Mouse (Mus musculus): ENCODE measurements around the gene Capg. TPM values are rescaled to one million over a fixed set of nuclear protein-coding genes. Genes with fewer than 3 reads are reported as not detected.

Gene Capg
- polyA plus RNA-seq, 1 experiment from 2014 or later: 27.2 TPM

DNA sequence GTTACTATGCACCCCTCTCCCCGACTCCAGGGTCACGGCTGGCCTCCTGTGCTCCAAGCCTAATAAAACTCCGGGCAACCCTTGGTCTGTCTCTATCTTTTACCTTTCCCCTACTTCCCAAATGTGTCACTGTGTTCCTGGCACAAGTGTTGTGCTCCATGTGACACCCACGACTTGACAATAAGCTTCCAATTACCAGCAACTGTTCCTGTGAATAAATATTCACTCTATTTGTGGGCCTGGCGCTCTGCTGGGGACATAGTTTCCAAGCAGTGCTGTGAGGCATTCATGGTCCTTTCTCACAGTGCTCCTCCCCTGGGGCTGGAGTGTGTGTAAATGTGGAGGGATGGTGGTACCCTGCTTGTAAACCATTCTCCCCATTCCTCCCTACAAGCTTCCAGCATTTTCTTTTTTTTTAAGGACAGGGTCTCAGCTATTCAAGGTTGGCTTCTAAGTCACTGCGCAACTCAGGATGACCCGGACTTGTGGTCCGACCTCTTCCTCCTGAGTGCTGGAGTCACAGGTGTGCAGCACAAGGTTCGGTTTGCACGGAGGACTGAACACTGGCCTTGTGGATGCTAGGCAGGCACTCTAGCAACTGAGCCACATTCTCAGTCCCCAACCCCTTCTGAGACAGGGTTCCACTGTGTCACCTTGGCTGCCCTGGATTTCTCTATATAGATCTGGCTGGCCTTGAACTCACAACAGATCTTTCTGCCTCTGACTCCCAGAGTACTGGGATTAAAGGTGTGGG, 26.6 kb downstream of the Capg start:
- 82% methylated on average over 10 of the region's 10 CpGs for WGBS
- ATAC-seq (ENCODE audit: insufficient number of reproducible peaks, insufficient read depth, low FRiP score, low read depth): no peak
- Histone ChIP-seq H3K36me3 (ENCODE audit: control insufficient read depth, insufficient read depth, low read length) (peaks cover 39% of the 10 kb centered on the region; the same call in 1 of the 2 replicates), H3K27ac (replicated peaks in 1 of 2; ENCODE audit: control insufficient read depth in 1 of 2, insufficient read depth in 1 of 2, low read depth in 2 of 2, low read length in 2 of 2) (no peak overlapping the region), H3K9me3 (ENCODE audit: control insufficient read depth, low read length) (no peaks in the 10 kb centered on the region), H3K27me3 (ENCODE audit: control insufficient read depth, insufficient read depth, low read length) (no peaks in the 10 kb centered on the region), H3K9ac (ENCODE audit: low read length) (no peak overlapping the region), H3K4me3 (ENCODE audit: control insufficient read depth in 1 of 2, insufficient read depth in 1 of 2, low read depth in 1 of 2, low read length in 2 of 2) (no peak overlapping the region), H3K4me2 (ENCODE audit: low read length) (no peak overlapping the region), H3K4me1 (ENCODE audit: control insufficient read depth in 2 of 2, insufficient read depth in 2 of 2, low read length in 2 of 2) (0 out of 4 replicates have a peak, but pooled peaks cover 0 to 4% of the 10 kb centered on the region in 2 experiments)

DNA sequence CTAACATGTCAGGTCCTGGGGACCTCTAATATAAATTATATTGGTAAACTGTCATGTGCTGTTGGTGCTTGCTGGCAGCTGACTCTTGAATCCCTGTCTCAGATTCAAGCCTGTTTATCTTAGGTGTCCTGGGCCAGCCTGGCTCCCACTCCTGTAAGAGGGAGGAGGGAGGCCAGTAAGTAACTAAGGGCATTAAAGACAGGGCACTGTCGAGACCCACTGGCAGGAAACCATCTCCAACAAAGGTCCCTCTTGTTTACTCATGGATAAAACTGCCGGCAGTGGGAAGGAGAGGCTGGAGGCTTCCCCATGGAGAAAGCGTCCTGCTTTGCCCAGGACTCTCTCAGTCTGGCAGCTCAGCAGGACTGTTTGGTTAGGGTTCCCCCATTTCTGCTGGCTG, 27.6 kb downstream of the Capg start:
- ATAC-seq (ENCODE audit: insufficient number of reproducible peaks, insufficient read depth, low FRiP score, low read depth): no peak
- Histone ChIP-seq H3K27me3 (ENCODE audit: control insufficient read depth, insufficient read depth, low read length) (no peaks in the 10 kb centered on the region), H3K4me1 (ENCODE audit: control insufficient read depth in 2 of 2, insufficient read depth in 2 of 2, low read length in 2 of 2) (no peaks in the 10 kb centered on the region), H3K27ac (replicated peaks in 1 of 2; ENCODE audit: control insufficient read depth in 1 of 2, insufficient read depth in 1 of 2, low read depth in 2 of 2, low read length in 2 of 2) (no peak overlapping the region), H3K36me3 (ENCODE audit: control insufficient read depth, insufficient read depth, low read length) (peaks cover 41% of the 10 kb centered on the region; the same call in 1 of the 2 replicates), H3K9me3 (ENCODE audit: control insufficient read depth, low read length) (no peaks in the 10 kb centered on the region), H3K4me3 (ENCODE audit: control insufficient read depth in 1 of 2, insufficient read depth in 1 of 2, low read depth in 1 of 2, low read length in 2 of 2) (no peak overlapping the region), H3K9ac (ENCODE audit: low read length) (no peak overlapping the region), H3K4me2 (ENCODE audit: low read length) (no peak overlapping the region)
- 29% methylated on average over 3 of the region's 3 CpGs for WGBS

- H3K27me3 ChIP-seq (ENCODE audit: control insufficient read depth, insufficient read depth, low read length): no peaks in the 10 kb centered on the region
- H3K4me2 ChIP-seq (ENCODE audit: low read length): no peak overlapping the region
- no peak overlapping the region for H3K27ac ChIP-seq (replicated peaks in 1 of 2; ENCODE audit: control insufficient read depth in 1 of 2, insufficient read depth in 1 of 2, low read depth in 2 of 2, low read length in 2 of 2)
- no peak overlapping the region for H3K9ac ChIP-seq (ENCODE audit: low read length)
- 80% methylated on average over 3 of the region's 3 CpGs for WGBS
- H3K36me3 ChIP-seq (ENCODE audit: control insufficient read depth, insufficient read depth, low read length): peaks cover 48% of the 10 kb centered on the region; the same call in 1 of the 2 replicates
- H3K4me1 ChIP-seq (ENCODE audit: control insufficient read depth in 2 of 2, insufficient read depth in 2 of 2, low read length in 2 of 2): no peaks in the 10 kb centered on the region
- H3K4me3 ChIP-seq (ENCODE audit: control insufficient read depth in 1 of 2, insufficient read depth in 1 of 2, low read depth in 1 of 2, low read length in 2 of 2): no peak overlapping the region
- no peaks in the 10 kb centered on the region for H3K9me3 ChIP-seq (ENCODE audit: control insufficient read depth, low read length)
- no peak for ATAC-seq (ENCODE audit: insufficient number of reproducible peaks, insufficient read depth, low FRiP score, low read depth)
Measured at GRCm38 (mm10) chr6:72576041-72576440, 31.9 kb downstream of the Capg start.

DNA sequence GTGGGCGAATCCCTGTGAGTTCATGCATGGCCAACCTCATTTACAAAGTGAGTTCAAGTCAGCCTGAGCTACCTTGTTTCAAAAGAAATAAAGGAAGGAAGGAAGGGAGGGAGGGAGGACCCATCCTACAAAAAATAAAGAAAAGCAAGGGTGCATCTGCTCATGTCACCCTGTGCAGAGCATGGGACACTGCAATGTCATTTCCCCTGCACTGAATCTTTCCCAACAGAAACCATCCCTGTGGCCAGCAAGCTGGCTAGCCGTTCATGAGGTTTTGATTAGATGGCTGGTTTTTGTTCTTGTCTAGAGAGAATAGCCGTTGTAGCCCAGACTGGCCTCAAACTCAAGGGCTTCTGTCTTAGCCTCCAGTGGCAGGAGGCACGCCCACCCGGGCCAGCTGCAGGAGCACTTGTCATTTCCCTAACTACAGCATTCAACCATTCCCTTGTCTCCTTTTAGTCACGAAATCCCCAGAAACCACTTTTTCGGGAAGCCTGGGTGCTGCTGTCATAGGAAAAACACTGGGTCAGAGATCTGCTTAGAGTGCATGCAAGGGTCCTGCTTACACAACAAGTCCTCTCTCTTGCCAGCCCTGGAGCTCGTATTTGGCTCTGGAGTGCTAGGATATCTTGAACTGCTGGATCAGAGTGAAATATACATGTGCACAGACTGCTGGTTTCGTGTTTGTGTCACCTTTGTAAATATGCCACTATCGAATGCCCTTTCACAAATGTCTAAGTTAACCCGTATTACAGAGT, 37.6 kb downstream of the Capg start:
- ATAC-seq (ENCODE audit: insufficient number of reproducible peaks, insufficient read depth, low FRiP score, low read depth): no peak
- no peak overlapping the region for H3K4me3 ChIP-seq (ENCODE audit: control insufficient read depth in 1 of 2, insufficient read depth in 1 of 2, low read depth in 1 of 2, low read length in 2 of 2)
- H3K4me1 ChIP-seq (ENCODE audit: control insufficient read depth in 2 of 2, insufficient read depth in 2 of 2, low read length in 2 of 2): no peaks in the 10 kb centered on the region
- no peaks in the 10 kb centered on the region for H3K27me3 ChIP-seq (ENCODE audit: control insufficient read depth, insufficient read depth, low read length)
- H3K9me3 ChIP-seq (ENCODE audit: control insufficient read depth, low read length): no peaks in the 10 kb centered on the region
- H3K36me3 ChIP-seq (ENCODE audit: control insufficient read depth, insufficient read depth, low read length): peaks cover 23% of the 10 kb centered on the region; the same call in 1 of the 2 replicates
- 77% methylated on average over 11 of the region's 11 CpGs for WGBS
- H3K27ac ChIP-seq (replicated peaks in 1 of 2; ENCODE audit: control insufficient read depth in 1 of 2, insufficient read depth in 1 of 2, low read depth in 2 of 2, low read length in 2 of 2): no peak overlapping the region
- H3K4me2 ChIP-seq (ENCODE audit: low read length): no peak overlapping the region
- no peak overlapping the region for H3K9ac ChIP-seq (ENCODE audit: low read length)

DNA sequence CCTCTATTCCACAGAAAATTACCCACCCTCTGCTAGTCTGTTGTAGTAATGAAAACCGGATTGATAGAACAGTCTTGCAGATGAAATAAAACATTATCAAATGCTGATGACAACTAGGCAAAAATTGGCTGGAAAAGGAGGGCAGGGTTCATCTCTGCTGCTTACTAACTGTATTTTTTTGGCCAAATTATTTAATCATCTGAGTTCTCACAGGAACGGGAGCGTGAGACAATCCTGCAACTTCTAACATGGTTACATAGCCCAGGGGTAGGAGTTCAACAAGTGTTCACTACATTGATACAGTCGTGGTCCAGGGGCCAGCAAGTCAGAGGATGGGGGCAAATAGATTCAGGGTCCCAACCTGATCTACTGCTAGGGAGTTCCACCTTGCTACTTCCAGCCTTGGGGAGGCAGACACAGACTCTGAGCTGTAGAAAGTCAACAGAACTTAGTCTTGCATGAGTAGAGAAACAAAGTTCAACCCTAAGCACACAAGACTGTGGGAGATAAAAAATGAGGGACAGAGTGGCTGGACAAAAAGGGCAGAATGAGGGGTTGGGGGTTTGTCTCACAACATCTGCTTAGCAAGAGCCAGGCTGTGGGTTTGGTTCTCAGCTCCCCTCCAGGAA, 39.1 kb downstream of the Capg start:
- 77% methylated on average over 4 of the region's 4 CpGs for WGBS
- no peak overlapping the region for H3K27ac ChIP-seq (replicated peaks in 1 of 2; ENCODE audit: control insufficient read depth in 1 of 2, insufficient read depth in 1 of 2, low read depth in 2 of 2, low read length in 2 of 2)
- no peak overlapping the region for H3K9ac ChIP-seq (ENCODE audit: low read length)
- peaks cover 33% of the 10 kb centered on the region; the same call in 1 of the 2 replicates for H3K36me3 ChIP-seq (ENCODE audit: control insufficient read depth, insufficient read depth, low read length)
- ATAC-seq (ENCODE audit: insufficient number of reproducible peaks, insufficient read depth, low FRiP score, low read depth): no peak
- no peak overlapping the region for H3K4me2 ChIP-seq (ENCODE audit: low read length)
- no peaks in the 10 kb centered on the region for H3K9me3 ChIP-seq (ENCODE audit: control insufficient read depth, low read length)
- no peak overlapping the region for H3K4me3 ChIP-seq (ENCODE audit: control insufficient read depth in 1 of 2, insufficient read depth in 1 of 2, low read depth in 1 of 2, low read length in 2 of 2)
- H3K27me3 ChIP-seq (ENCODE audit: control insufficient read depth, insufficient read depth, low read length): no peaks in the 10 kb centered on the region
- H3K4me1 ChIP-seq (ENCODE audit: control insufficient read depth in 2 of 2, insufficient read depth in 2 of 2, low read length in 2 of 2): no peaks in the 10 kb centered on the region

DNA sequence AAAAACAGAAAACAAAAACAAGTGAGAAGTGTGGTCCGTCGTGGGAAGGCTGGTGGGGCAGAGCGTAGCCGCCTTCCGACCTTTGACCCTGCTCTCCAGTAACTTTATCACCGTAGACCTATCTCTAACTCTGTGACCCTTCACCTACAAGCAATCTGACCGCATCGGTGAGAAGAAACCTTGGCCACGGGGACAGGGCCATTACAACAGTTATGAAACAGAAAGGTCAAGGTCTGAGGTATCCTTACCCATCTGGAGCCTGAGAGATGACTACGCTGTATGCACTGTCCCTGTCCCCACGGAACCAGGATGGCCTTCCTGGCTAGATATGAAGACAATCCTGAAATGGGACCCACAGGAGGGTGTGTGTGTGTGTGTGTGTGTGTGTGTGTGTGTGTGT, 40.0 kb downstream of the Capg start:
- H3K4me3 ChIP-seq (ENCODE audit: control insufficient read depth in 1 of 2, insufficient read depth in 1 of 2, low read depth in 1 of 2, low read length in 2 of 2): no peak overlapping the region
- no peak for ATAC-seq (ENCODE audit: insufficient number of reproducible peaks, insufficient read depth, low FRiP score, low read depth)
- H3K9ac ChIP-seq (ENCODE audit: low read length): no peak overlapping the region
- H3K4me1 ChIP-seq (ENCODE audit: control insufficient read depth in 2 of 2, insufficient read depth in 2 of 2, low read length in 2 of 2): no peaks in the 10 kb centered on the region
- peaks cover 29% of the 10 kb centered on the region; the same call in 1 of the 2 replicates for H3K36me3 ChIP-seq (ENCODE audit: control insufficient read depth, insufficient read depth, low read length)
- no peaks in the 10 kb centered on the region for H3K27me3 ChIP-seq (ENCODE audit: control insufficient read depth, insufficient read depth, low read length)
- H3K27ac ChIP-seq (replicated peaks in 1 of 2; ENCODE audit: control insufficient read depth in 1 of 2, insufficient read depth in 1 of 2, low read depth in 2 of 2, low read length in 2 of 2): no peak overlapping the region
- WGBS: 78% methylated on average over 11 of the region's 11 CpGs
- no peak overlapping the region for H3K4me2 ChIP-seq (ENCODE audit: low read length)
- H3K9me3 ChIP-seq (ENCODE audit: control insufficient read depth, low read length): no peaks in the 10 kb centered on the region

DNA sequence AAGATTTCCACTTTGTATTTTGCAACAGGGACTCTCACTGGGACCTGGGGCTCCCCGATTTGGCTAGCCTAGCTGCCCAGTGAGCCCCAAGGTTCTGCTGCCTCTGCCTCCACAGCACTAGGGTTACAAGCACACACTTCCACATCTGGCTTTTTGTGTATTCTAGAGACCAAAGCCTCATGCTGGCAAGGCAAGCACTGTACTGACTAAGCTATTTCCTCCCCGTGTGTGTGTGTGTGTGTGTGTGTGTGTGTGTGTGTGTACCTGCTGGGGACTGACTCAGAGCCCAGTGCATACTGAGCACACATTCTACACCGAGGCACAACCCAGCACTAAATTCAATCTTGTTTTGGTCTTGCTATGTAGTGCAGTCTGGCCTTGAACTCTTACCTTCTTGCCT, 42.5 kb downstream of the Capg start:
- Histone ChIP-seq H3K4me1 (ENCODE audit: control insufficient read depth in 2 of 2, insufficient read depth in 2 of 2, low read length in 2 of 2) (no peaks in the 10 kb centered on the region; a peak in 1 of 4 replicates), H3K4me3 (ENCODE audit: control insufficient read depth in 1 of 2, insufficient read depth in 1 of 2, low read depth in 1 of 2, low read length in 2 of 2) (no peak overlapping the region)

More for the DNA sequence above, 42.5 kb downstream of the Capg start:
- Histone ChIP-seq H3K36me3 (ENCODE audit: control insufficient read depth, insufficient read depth, low read length) (0 out of 2 replicates have a peak, but pooled peaks cover 17% of the 10 kb centered on the region), H3K9me3 (ENCODE audit: control insufficient read depth, low read length) (no peaks in the 10 kb centered on the region), H3K4me2 (ENCODE audit: low read length) (no peak overlapping the region), H3K27me3 (ENCODE audit: control insufficient read depth, insufficient read depth, low read length) (no peaks in the 10 kb centered on the region), H3K9ac (ENCODE audit: low read length) (no peak overlapping the region), H3K27ac (replicated peaks in 1 of 2; ENCODE audit: control insufficient read depth in 1 of 2, insufficient read depth in 1 of 2, low read depth in 2 of 2, low read length in 2 of 2) (no peak overlapping the region)
- 84% methylated on average over 3 of the region's 3 CpGs for WGBS
- no peak for ATAC-seq (ENCODE audit: insufficient number of reproducible peaks, insufficient read depth, low FRiP score, low read depth)
